Mouse (Mus musculus): Measurements from ENCODE around the gene Ralgapa2. TPM values are rescaled to one million over a fixed set of nuclear protein-coding genes. Genes with fewer than 3 reads are reported as not detected.

Gene Ralgapa2
- total and polyA plus RNA-seq, 3 experiments, result 9.2 to 9.6 TPM; not detected in 1

GRCm38 (mm10) chr2:146257037-146257436 lies 255.1 kb downstream of the Ralgapa2 start:
- no peak overlapping the region for H3K27ac ChIP-seq (ENCODE audit: control insufficient read depth, low read depth, low read length)
- TF ChIP-seq E2F4 (IDR thresholded peaks at IDR 0.05; ENCODE audit: borderline replicate concordance, low read depth, low read length) (no peak), TBP (IDR thresholded peaks at IDR 0.05; ENCODE audit: low read depth, low read length) (no peak), HCFC1 (IDR thresholded peaks at IDR 0.05; ENCODE audit: low read depth, low read length) (no peak), ZC3H11A (IDR thresholded peaks at IDR 0.05; ENCODE audit: low read depth, low read length) (no peak), SIN3A (IDR thresholded peaks at IDR 0.05; ENCODE audit: low read length) (no peak), POLR2A (IDR thresholded peaks at IDR 0.05; ENCODE audit: control insufficient read depth in 1 of 2, insufficient read depth in 1 of 2, low read depth in 1 of 2, low read length in 2 of 2, poor library complexity in 1 of 2) (no peak), RAD21 (IDR thresholded peaks at IDR 0.05; ENCODE audit: low read depth, low read length) (no peak), UBTF (IDR thresholded peaks at IDR 0.05; ENCODE audit: borderline replicate concordance, insufficient read depth, low read depth, low read length) (no peak)
- no peaks in the 10 kb centered on the region for H3K79me2 ChIP-seq (ENCODE audit: control insufficient read depth, insufficient read depth, low read length, poor library complexity)
- DNase-seq (ENCODE audit: low read depth, low spot score), result no peak
- H3K4me1 ChIP-seq (ENCODE audit: control insufficient read depth in 1 of 2, insufficient read depth in 2 of 2, low read length in 2 of 2), result 0 out of 4 replicates have a peak, but pooled peaks cover 3% of the 10 kb centered on the region in 2 experiments
- H3K9me3 ChIP-seq (replicated peaks; ENCODE audit: insufficient read depth, low read length), result no peaks in the 10 kb centered on the region
- no peak overlapping the region for H3K9ac ChIP-seq (ENCODE audit: control insufficient read depth, low read depth, low read length, poor library complexity, severe bottlenecking)
- peaks cover 0 to 5% of the 10 kb centered on the region in 2 experiments; a peak in 2 of 4 replicates for H3K36me3 ChIP-seq (ENCODE audit: control insufficient read depth in 1 of 2, insufficient read depth in 2 of 2, low read length in 2 of 2)
- no peak overlapping the region for H3K4me3 ChIP-seq (ENCODE audit: control insufficient read depth in 1 of 2, insufficient read depth in 1 of 2, low read depth in 2 of 2, low read length in 2 of 2)
- H3K27me3 ChIP-seq (ENCODE audit: control insufficient read depth in 1 of 2, insufficient read depth in 2 of 2, low read length in 2 of 2), result no peaks in the 10 kb centered on the region

GRCm38 (mm10) chr2:146256321-146256875 lies 255.7 kb downstream of the Ralgapa2 start:
- peaks cover 0 to 5% of the 10 kb centered on the region in 2 experiments; a peak in 2 of 4 replicates for H3K36me3 ChIP-seq (ENCODE audit: control insufficient read depth in 1 of 2, insufficient read depth in 2 of 2, low read length in 2 of 2)
- no peak overlapping the region for H3K27ac ChIP-seq (ENCODE audit: control insufficient read depth, low read depth, low read length)
- no peak overlapping the region for H3K4me3 ChIP-seq (ENCODE audit: control insufficient read depth in 1 of 2, insufficient read depth in 1 of 2, low read depth in 2 of 2, low read length in 2 of 2)
- no peaks in the 10 kb centered on the region for H3K9me3 ChIP-seq (replicated peaks; ENCODE audit: insufficient read depth, low read length)
- TF ChIP-seq POLR2AphosphoS2 (IDR thresholded peaks at IDR 0.05; ENCODE audit: low read length) (no peak), HCFC1 (IDR thresholded peaks at IDR 0.05; ENCODE audit: low read depth, low read length) (no peak), ELF1 (IDR thresholded peaks at IDR 0.05; ENCODE audit: low read depth, low read length) (no peak), ZKSCAN1 (IDR thresholded peaks at IDR 0.05; ENCODE audit: low read depth, low read length) (no peak), CTCF (IDR thresholded peaks at IDR 0.05 in 2 of 3, conservative IDR thresholded peaks at IDR 0.05 in 1 of 3; ENCODE audit: control insufficient read depth in 1 of 3, insufficient read depth in 1 of 3, low read depth in 2 of 3, low read length in 3 of 3, poor library complexity in 1 of 3, severe bottlenecking in 1 of 3) (peak in 1 of 3 experiments; percentile 3; a peak in 1 of 6 replicates)
- H3K9ac ChIP-seq (ENCODE audit: control insufficient read depth, low read depth, low read length, poor library complexity, severe bottlenecking), result no peak overlapping the region
- DNase-seq (ENCODE audit: low read depth, low spot score), result no peak
- H3K79me2 ChIP-seq (ENCODE audit: control insufficient read depth, insufficient read depth, low read length, poor library complexity), result no peaks in the 10 kb centered on the region
- H3K4me1 ChIP-seq (ENCODE audit: control insufficient read depth in 1 of 2, insufficient read depth in 2 of 2, low read length in 2 of 2), result 0 out of 4 replicates have a peak, but pooled peaks cover 3% of the 10 kb centered on the region in 2 experiments
- H3K27me3 ChIP-seq (ENCODE audit: control insufficient read depth in 1 of 2, insufficient read depth in 2 of 2, low read length in 2 of 2), result no peaks in the 10 kb centered on the region

GRCm38 (mm10) chr2:146255636-146256035 lies 256.5 kb downstream of the Ralgapa2 start:
- H3K9me3 ChIP-seq (replicated peaks; ENCODE audit: insufficient read depth, low read length), result no peaks in the 10 kb centered on the region
- no peak overlapping the region for H3K9ac ChIP-seq (ENCODE audit: control insufficient read depth, low read depth, low read length, poor library complexity, severe bottlenecking)
- H3K27ac ChIP-seq (ENCODE audit: control insufficient read depth, low read depth, low read length), result no peak overlapping the region
- H3K36me3 ChIP-seq (ENCODE audit: control insufficient read depth in 1 of 2, insufficient read depth in 2 of 2, low read length in 2 of 2), result peaks cover 0 to 5% of the 10 kb centered on the region in 2 experiments; a peak in 2 of 4 replicates
- no peak for DNase-seq (ENCODE audit: low read depth, low spot score)
- 0 out of 4 replicates have a peak, but pooled peaks cover 3% of the 10 kb centered on the region in 2 experiments for H3K4me1 ChIP-seq (ENCODE audit: control insufficient read depth in 1 of 2, insufficient read depth in 2 of 2, low read length in 2 of 2)
- no peak for TF ChIP-seq MAZ (IDR thresholded peaks at IDR 0.05; ENCODE audit: low read depth, low read length)
- no peak for TF ChIP-seq EP300 (IDR thresholded peaks at IDR 0.05; ENCODE audit: low read depth in 1 of 2, low read length in 2 of 2)
- TF ChIP-seq MAX (IDR thresholded peaks at IDR 0.05; ENCODE audit: low read length), result no peak
- no peak for TF ChIP-seq TCF12 (IDR thresholded peaks at IDR 0.05; ENCODE audit: low read depth, low read length)
- H3K27me3 ChIP-seq (ENCODE audit: control insufficient read depth in 1 of 2, insufficient read depth in 2 of 2, low read length in 2 of 2), result no peaks in the 10 kb centered on the region
- no peak overlapping the region for H3K4me3 ChIP-seq (ENCODE audit: control insufficient read depth in 1 of 2, insufficient read depth in 1 of 2, low read depth in 2 of 2, low read length in 2 of 2)
- no peaks in the 10 kb centered on the region for H3K79me2 ChIP-seq (ENCODE audit: control insufficient read depth, insufficient read depth, low read length, poor library complexity)
